Mouse (Mus musculus) midbrain, embryonic 10.5 days (tissue): Measurements from ENCODE around the gene Negr1. TPM values are rescaled to one million over a fixed set of nuclear protein-coding genes. Genes with fewer than 3 reads are reported as not detected.
"Not testable (repeated sequence)": the region's sequence is repeated elsewhere in the genome, so short reads cannot be mapped to it uniquely, and the experiment has no call there.

Experiments
- DNase-seq: peaks from one replicate; pipeline ENCODE4 v3.0.0-alpha.2; 2017; ENCODE audit warnings: low spot score
- H3K27ac ChIP-seq: fragments of 300-500 bp; sonication (generic); replicated peaks from 2 replicates; pipeline ENCODE4 v1.5.1; 2016; ENCODE audit warnings: mild to moderate bottlenecking
- H3K27me3 ChIP-seq: fragments of 300-500 bp; sonication (generic); 2 replicates; pipeline ENCODE4 v1.6.1; 2016; ENCODE audit warnings: low read depth, mild to moderate bottlenecking; ENCODE audit not compliant: poor library complexity, severe bottlenecking
- H3K36me3 ChIP-seq: fragments of 300-500 bp; sonication (generic); 2 replicates; pipeline ENCODE4 v1.6.1; 2016; ENCODE audit warnings: mild to moderate bottlenecking, moderate library complexity
- H3K4me1 ChIP-seq: fragments of 300-500 bp; sonication (generic); 2 replicates; pipeline ENCODE4 v1.6.1; 2016
- H3K4me3 ChIP-seq: fragments of 300-500 bp; sonication (generic); 2 replicates; pipeline ENCODE4 v1.5.1; 2016; ENCODE audit warnings: mild to moderate bottlenecking, moderate library complexity
- H3K9me3 ChIP-seq: fragments of 300-500 bp; sonication (generic); replicated peaks from 2 replicates; pipeline ENCODE4 v1.6.1; 2016; ENCODE audit warnings: mild to moderate bottlenecking
- WGBS: fragments of 180-500 bp; shearing (Covaris S2); methylation state at CpG from one replicate; pipeline ENCODE4 v1.1.7; 2016; 5-methylcytosine and 5-hydroxymethylcytosine counted together
- polyA plus RNA-seq: library from polyadenylated mRNA; unstranded; fragments of >200 nt; fragmentation: Nextera tagmentation; extraction: Ambion mirVana; gene quantifications from 2 replicates; pipeline ENCODE4 v1.2.1, GENCODE M21; 2016

The Negr1 gene
- polyA plus RNA-seq, 1 experiment from 2014 or later = 2.0 TPM

GRCm38 (mm10) chr3:157021632-157022031, 460.0 kb downstream of the Negr1 start:
- H3K4me1 ChIP-seq = no peaks in the 10 kb centered on the region
- no peak overlapping the region for H3K27ac ChIP-seq
- H3K4me3 ChIP-seq = no peak overlapping the region
- DNase-seq = no peak
- no peaks in the 10 kb centered on the region for H3K36me3 ChIP-seq
- 88% methylated on average over 2 of the region's 2 CpGs for WGBS
- no peaks in the 10 kb centered on the region for H3K9me3 ChIP-seq
- H3K27me3 ChIP-seq = no peaks in the 10 kb centered on the region

GRCm38 (mm10) chr3:157024580-157024979, 463.0 kb downstream of the Negr1 start:
- Histone ChIP-seq H3K27me3 (no peaks in the 10 kb centered on the region), H3K27ac (no peak overlapping the region), H3K4me1 (no peaks in the 10 kb centered on the region), H3K4me3 (no peak overlapping the region), H3K9me3 (no peaks in the 10 kb centered on the region), H3K36me3 (no peaks in the 10 kb centered on the region)
- no peak for DNase-seq
- WGBS = 91% methylated on average over 6 of the region's 6 CpGs

GRCm38 (mm10) chr3:157031513-157032142, 470.0 kb downstream of the Negr1 start:
- Histone ChIP-seq H3K9me3 (no peaks in the 10 kb centered on the region), H3K36me3 (no peaks in the 10 kb centered on the region), H3K4me3 (no peak overlapping the region), H3K27ac (no peak overlapping the region), H3K27me3 (no peaks in the 10 kb centered on the region), H3K4me1 (0 out of 2 replicates have a peak, but pooled peaks cover 3% of the 10 kb centered on the region)
- DNase-seq = no peak
- WGBS = 74% methylated on average over 4 of the region's 4 CpGs

DNA sequence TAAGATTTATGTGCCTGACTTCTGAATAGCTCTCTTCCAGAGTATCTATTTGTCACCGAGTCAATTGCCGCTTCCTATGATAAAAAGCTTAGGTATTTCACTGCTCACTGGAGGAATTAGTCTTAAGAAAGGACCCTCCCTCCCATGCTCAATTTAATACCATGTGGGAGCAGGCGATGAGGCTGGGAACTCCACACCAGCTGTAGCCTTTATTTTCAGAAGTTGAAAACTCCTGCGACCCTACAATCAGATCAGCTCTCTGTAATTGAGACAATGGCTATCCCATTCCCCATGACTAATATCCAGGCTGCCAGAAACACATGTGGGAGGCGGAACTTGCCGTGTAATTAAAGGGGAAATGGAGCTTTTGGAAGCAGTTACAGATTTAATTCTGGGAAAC, 474.4 kb downstream of the Negr1 start:
- no peaks in the 10 kb centered on the region for H3K9me3 ChIP-seq
- no peaks in the 10 kb centered on the region for H3K27me3 ChIP-seq
- H3K36me3 ChIP-seq = no peaks in the 10 kb centered on the region
- peaks cover 5% of the 10 kb centered on the region; the same call in 1 of the 2 replicates for H3K4me1 ChIP-seq
- no peak for DNase-seq
- H3K27ac ChIP-seq = no peak overlapping the region
- WGBS = 84% methylated on average over 6 of the region's 6 CpGs
- H3K4me3 ChIP-seq = no peak overlapping the region

DNA sequence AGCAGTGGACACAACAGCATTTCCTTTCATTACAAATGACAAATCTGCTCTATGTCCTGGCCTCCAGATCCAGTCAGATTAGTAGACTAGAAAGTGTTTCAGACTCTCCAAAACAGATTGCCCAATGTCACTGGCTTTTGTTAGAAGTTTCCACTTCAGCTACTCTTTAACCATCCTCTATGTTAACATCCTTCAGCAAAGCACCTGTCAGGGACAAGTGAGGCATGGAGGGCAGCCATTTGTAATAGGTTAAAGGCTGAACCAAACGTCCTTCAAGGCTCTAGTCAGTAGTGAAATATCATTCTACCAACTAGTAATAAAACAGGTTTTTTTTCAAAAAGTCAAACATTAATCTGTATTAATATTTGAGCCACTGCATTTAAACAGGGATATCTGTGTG, 475.0 kb downstream of the Negr1 start:
- Histone ChIP-seq H3K27ac (no peak overlapping the region), H3K9me3 (no peaks in the 10 kb centered on the region), H3K27me3 (no peaks in the 10 kb centered on the region), H3K4me3 (no peak overlapping the region), H3K4me1 (peaks cover 5% of the 10 kb centered on the region; the same call in 1 of the 2 replicates), H3K36me3 (no peaks in the 10 kb centered on the region)
- no peak for DNase-seq
- 63% methylated on average over 1 of the region's 1 CpGs for WGBS

DNA sequence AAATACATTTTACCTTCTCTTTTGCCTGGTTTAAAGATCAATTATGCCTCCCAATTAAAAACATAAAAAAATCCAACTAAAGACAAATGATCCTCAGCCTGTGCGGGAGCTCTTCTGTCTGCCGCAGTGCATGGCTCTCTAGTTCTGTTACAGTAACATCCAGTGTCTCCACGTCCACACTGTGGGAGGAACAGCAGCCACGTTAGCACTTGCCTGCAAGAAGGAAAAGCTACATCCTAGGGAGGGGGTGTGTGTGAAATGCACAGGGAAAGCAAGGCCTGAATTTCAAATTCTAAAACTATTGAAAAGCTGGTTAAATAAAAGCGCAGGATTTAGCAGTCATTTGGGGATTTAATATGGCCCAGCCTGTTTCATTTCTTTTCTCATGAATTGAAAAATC, 479.0 kb downstream of the Negr1 start:
- no peak overlapping the region for H3K27ac ChIP-seq
- H3K4me3 ChIP-seq = no peak overlapping the region
- WGBS = 67% methylated on average over 5 of the region's 5 CpGs
- DNase-seq = no peak
- H3K4me1 ChIP-seq = peaks cover 3% of the 10 kb centered on the region; the same call in 1 of the 2 replicates
- H3K36me3 ChIP-seq = no peaks in the 10 kb centered on the region
- no peaks in the 10 kb centered on the region for H3K9me3 ChIP-seq
- H3K27me3 ChIP-seq = no peaks in the 10 kb centered on the region

DNA sequence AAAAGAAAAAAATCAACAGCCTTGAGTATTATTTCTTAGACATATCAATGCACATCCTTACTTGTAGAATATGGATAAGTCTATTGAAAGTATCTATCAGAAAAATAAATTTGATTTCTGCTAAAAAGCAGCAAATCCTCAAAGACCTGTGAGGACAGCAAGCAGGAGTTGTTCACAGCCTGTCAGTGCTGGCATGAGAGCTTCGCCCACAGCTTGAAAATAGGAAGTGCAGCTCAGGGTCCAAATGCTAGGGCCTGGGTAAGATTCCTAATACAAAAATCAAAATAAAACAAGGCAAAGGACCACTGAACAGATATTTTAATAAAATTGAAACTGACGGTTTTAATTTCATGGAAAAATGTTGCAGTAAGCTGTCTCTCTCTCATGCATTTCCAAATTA, 483.0 kb downstream of the Negr1 start:
- no peaks in the 10 kb centered on the region for H3K9me3 ChIP-seq
- WGBS = 90% methylated on average over 2 of the region's 2 CpGs
- no peak overlapping the region for H3K4me3 ChIP-seq
- no peaks in the 10 kb centered on the region for H3K27me3 ChIP-seq
- no peaks in the 10 kb centered on the region for H3K36me3 ChIP-seq
- no peak for DNase-seq
- peaks cover 3% of the 10 kb centered on the region; the same call in 1 of the 2 replicates for H3K4me1 ChIP-seq
- H3K27ac ChIP-seq = no peak overlapping the region

GRCm38 (mm10) chr3:157064438-157064837, 502.8 kb downstream of the Negr1 start:
- 84% methylated on average over 2 of the region's 2 CpGs for WGBS

GRCm38 (mm10) chr3:157066331-157066730, 504.7 kb downstream of the Negr1 start:
- H3K9me3 ChIP-seq = no peaks in the 10 kb centered on the region
- no peak for DNase-seq
- no peaks in the 10 kb centered on the region for H3K27me3 ChIP-seq
- H3K36me3 ChIP-seq = no peaks in the 10 kb centered on the region
- no peak overlapping the region for H3K4me3 ChIP-seq
- H3K4me1 ChIP-seq = no peaks in the 10 kb centered on the region
- H3K27ac ChIP-seq = no peak overlapping the region

More at GRCm38 (mm10) chr3:157064438-157064837, 502.8 kb downstream of the Negr1 start:
- not testable (repeated sequence) for H3K27ac ChIP-seq, H3K9me3 ChIP-seq, H3K27me3 ChIP-seq, H3K4me1 ChIP-seq, H3K4me3 ChIP-seq, DNase-seq, H3K36me3 ChIP-seq

DNA sequence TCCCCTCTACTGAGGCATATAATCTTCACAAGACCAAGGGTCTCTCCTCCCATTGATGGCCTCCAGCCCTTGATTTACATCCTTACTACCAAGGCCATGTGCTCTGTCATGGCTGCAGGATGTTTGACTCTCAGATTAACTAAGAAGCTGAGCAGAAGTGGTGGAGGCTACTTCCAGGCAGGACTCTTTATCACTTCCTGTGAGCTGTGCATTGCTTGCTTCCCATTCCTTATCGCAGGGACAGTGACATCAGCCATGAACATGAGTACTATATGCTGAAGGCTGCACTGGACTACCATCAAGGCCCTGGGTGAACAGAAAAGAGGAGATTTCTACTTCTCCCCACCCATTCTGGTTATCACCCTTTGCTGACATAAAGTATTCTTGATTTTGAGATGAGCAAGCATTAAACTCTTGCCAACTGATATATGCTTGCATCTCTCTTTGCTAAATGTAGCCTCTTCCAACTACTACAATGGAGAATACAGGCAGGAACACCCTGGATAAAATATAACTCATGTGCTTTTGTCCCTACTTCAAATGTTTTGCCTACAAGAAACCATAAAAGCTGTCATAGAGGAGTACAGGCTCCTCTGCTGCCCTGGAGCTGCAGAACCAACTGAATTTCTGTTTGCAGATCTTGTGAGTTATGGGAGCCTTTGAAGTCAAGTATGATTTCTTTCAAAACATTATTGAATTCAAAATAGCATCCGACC, 517.8 kb downstream of the Negr1 start:
- DNase-seq = no peak
- H3K27ac ChIP-seq = no peak overlapping the region
- peaks cover 12% of the 10 kb centered on the region; the same call in 1 of the 2 replicates for H3K4me1 ChIP-seq
- no peak overlapping the region for H3K4me3 ChIP-seq
- no peaks in the 10 kb centered on the region for H3K27me3 ChIP-seq
- no peaks in the 10 kb centered on the region for H3K9me3 ChIP-seq
- no peaks in the 10 kb centered on the region for H3K36me3 ChIP-seq
- 86% methylated on average over 2 of the region's 2 CpGs for WGBS

DNA sequence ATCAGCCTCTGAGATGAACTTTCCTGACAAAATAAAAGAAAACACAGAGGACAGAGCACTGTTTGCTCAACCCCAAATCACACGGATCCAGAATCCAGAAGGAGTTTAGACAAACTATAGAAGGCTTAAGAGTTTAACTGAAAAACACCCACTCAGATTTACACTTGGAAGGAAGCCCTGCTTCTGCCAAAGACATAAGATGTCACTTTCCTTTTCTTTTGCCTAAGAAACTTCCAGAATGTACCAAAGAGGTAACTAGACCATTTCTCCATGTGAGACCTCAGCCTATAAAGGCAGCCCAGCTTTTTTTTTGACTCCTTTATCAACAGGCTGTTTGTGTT, 518.3 kb downstream of the Negr1 start:
- no peaks in the 10 kb centered on the region for H3K36me3 ChIP-seq
- no peaks in the 10 kb centered on the region for H3K9me3 ChIP-seq
- H3K4me3 ChIP-seq = no peak overlapping the region
- H3K27me3 ChIP-seq = no peaks in the 10 kb centered on the region
- H3K27ac ChIP-seq = no peak overlapping the region
- no peak for DNase-seq
- peaks cover 8% of the 10 kb centered on the region; the same call in 1 of the 2 replicates for H3K4me1 ChIP-seq
- WGBS = 72% methylated on average over 1 of the region's 1 CpGs

- H3K36me3 ChIP-seq = no peaks in the 10 kb centered on the region
- H3K4me3 ChIP-seq = no peak overlapping the region
- DNase-seq = no peak
- H3K9me3 ChIP-seq = no peaks in the 10 kb centered on the region
- no peaks in the 10 kb centered on the region for H3K27me3 ChIP-seq
- 86% methylated on average over 1 of the region's 1 CpGs for WGBS
- H3K4me1 ChIP-seq = peaks cover 5% of the 10 kb centered on the region; the same call in 1 of the 2 replicates
- no peak overlapping the region for H3K27ac ChIP-seq
Observed at GRCm38 (mm10) chr3:157080585-157080984, 519.0 kb downstream of the Negr1 start.
